Comparison of ENCODE assay signal across 34 mouse cellular contexts in the genomic region with DNA sequence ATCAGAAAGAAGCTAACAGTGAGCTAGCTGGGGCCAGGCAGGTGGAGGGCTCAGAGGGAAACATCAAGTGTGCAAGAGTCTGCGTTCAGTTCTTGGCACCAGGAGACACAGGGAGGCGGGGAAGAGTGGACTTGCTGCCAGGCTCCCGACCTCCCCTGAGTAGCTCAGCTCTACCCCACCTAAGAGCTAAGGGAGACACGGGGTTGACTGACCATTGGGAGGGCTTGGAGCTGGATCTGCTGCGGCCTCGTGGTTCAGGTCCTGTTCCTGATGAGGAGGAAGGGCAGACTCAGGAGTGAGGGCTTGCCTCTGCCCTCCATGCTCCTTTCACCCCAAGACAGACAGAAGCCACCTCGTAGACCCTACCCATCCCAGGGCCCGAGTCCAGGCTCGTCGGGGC. TPM values are rescaled to one million over a fixed set of nuclear protein-coding genes. Genes with fewer than 3 reads are reported as not detected.
"Had no signal": no experiment of that assay in that cellular context is flagged by ENCODE, and none has a peak within 500 bp of the region (broad histone marks: within the 10 kb centered on the region; RNA-seq: fewer than 3 reads in every experiment).

No protein-coding gene starts in this region.

- H3K9ac ChIP-seq: limb, embryonic 13.5 days; limb, embryonic 15.5 days; liver, embryonic 12.5 days; liver, embryonic 13.5 days; liver, embryonic 14.5 days; liver, embryonic 15.5 days; liver, postnatal 0 days; lung, embryonic 14.5 days; lung, embryonic 15.5 days; midbrain, embryonic 12.5 days; midbrain, embryonic 13.5 days; midbrain, embryonic 15.5 days; neural tube, embryonic 12.5 days had no signal

- H3K9me3 ChIP-seq: limb, embryonic 10.5 days; limb, embryonic 12.5 days; limb, embryonic 13.5 days; limb, embryonic 15.5 days; liver, embryonic 12.5 days; liver, embryonic 13.5 days; liver, embryonic 15.5 days; lung, embryonic 15.5 days; megakaryocyte, embryonic 14.5 days; midbrain, embryonic 10.5 days; midbrain, embryonic 12.5 days; midbrain, embryonic 13.5 days; midbrain, embryonic 15.5 days; neural tube, embryonic 12.5 days had no signal

- ATAC-seq: liver, embryonic 12.5 days; lung, postnatal 0 days; midbrain, embryonic 13.5 days; midbrain, embryonic 15.5 days; midbrain, embryonic 16.5 days had no signal

- H3K27ac ChIP-seq: limb, embryonic 10.5 days; limb, embryonic 12.5 days; limb, embryonic 13.5 days; limb, embryonic 15.5 days; liver, embryonic 13.5 days; liver, embryonic 14.5 days; liver, embryonic 15.5 days; lung, embryonic 15.5 days; macrophage; midbrain, embryonic 10.5 days; midbrain, embryonic 12.5 days; midbrain, embryonic 13.5 days; midbrain, embryonic 15.5 days; neural tube, embryonic 12.5 days had no signal

- H3K4me3 ChIP-seq: limb, embryonic 10.5 days; limb, embryonic 12.5 days; limb, embryonic 13.5 days; limb, embryonic 15.5 days; liver, embryonic 12.5 days; liver, embryonic 13.5 days; liver, embryonic 15.5 days; lung, embryonic 15.5 days; midbrain, embryonic 10.5 days; midbrain, embryonic 12.5 days; midbrain, embryonic 13.5 days; midbrain, embryonic 15.5 days; myocyte; neural tube, embryonic 12.5 days had no signal

- H3K27me3 ChIP-seq: limb, embryonic 15.5 days; liver, embryonic 12.5 days; liver, embryonic 13.5 days; liver, embryonic 15.5 days; lung, embryonic 15.5 days; megakaryocyte, embryonic 14.5 days; midbrain, embryonic 13.5 days; midbrain, embryonic 15.5 days had no signal

- H3K4me2 ChIP-seq: limb, embryonic 12.5 days; limb, embryonic 13.5 days; limb, embryonic 15.5 days; liver, embryonic 11.5 days; liver, embryonic 13.5 days; liver, embryonic 15.5 days; lung, embryonic 14.5 days; lung, embryonic 15.5 days; midbrain, embryonic 11.5 days; midbrain, embryonic 12.5 days; midbrain, embryonic 13.5 days; midbrain, embryonic 15.5 days; neural tube, embryonic 12.5 days had no signal

- DNase-seq: left cerebral cortex, postnatal 4 days; liver; liver, embryonic 13.5 days; liver, postnatal 0 days; lung, adult 18-20 months; lung, adult 2 months; lung, embryonic 14.5 days; lung, postnatal 10 days; lung, postnatal 14 days; lung, postnatal 36 days; midbrain, embryonic 14.5 days had no signal

- H3K4me1 ChIP-seq: limb, embryonic 10.5 days; limb, embryonic 12.5 days; midbrain, embryonic 10.5 days; neural tube, embryonic 12.5 days had no signal

RNA-seq across cellular contexts. Expression of a gene that starts 24.1 kb away (rescaled TPM):
- polyA plus RNA-seq: limb, embryonic 12.5 days had no signal

RNA-seq across cellular contexts. Expression of a gene that starts 39.2 kb away (rescaled TPM):
- total RNA-seq: megakaryocyte-erythroid progenitor cell, adult 5-6 weeks; monocyte, adult 5-6 weeks had no signal
- polyA plus RNA-seq: liver, embryonic 16.5 days had no signal
